Mouse (Mus musculus): ENCODE measurements around the gene Psme2.
A peak's percentile ranks its signal among the peaks of the same experiment; 100 is the strongest.

The Psme2 gene

DNA sequence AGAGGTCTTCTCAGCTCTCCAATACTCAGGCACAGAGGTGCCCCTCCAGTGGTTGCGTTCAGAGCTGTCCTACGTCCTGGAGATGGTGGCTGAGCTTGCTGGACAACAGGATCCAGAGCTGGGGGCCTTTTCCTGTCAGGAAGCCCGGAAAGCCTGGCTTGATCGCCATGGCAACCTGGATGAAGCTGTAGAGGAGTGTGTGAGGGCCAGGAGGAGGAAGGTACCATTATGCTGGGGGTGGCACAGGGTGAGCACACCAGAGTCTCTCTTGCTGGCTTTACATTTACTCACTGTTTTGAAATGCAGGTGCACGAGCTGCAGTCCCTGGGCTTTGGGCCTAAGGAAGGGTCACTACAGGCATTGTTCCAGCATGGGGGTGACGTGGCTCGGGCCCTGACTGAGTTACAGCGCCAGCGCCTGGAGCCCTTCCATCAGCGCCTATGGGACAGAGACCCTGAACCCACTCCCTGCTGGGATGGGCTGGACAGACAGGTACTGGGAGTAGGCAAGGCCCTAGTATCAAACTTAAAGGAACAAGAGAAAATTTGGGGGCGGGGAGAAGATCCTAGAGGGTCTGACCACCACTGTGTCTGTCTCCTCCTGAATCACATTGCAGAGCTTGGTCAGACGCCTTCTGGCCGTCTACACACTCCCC is 5.2 kb upstream of the Psme2 start:
- DNase-seq (ENCODE audit: low spot score) = no peak

DNA sequence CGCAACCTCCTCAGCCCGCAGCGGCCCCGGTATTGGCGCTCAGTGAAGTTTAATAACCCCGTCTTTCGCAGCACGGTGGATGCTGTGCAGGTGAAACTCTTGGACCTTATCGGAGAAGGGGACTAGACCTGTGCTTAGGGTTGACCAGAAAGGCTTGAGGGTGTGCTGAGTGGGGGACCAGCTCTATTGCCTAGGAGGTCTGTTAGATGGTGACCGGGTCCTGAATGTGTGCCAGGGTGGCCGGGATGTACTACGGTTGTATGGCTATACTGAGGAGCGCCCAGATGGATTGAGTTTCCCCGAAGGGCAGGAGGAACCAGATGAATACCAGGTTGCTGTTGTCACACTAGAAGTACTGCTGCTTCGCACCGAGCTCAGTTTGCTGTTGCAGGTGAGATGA is 1.3 kb upstream of the Psme2 start:
- no peak for DNase-seq (ENCODE audit: low spot score)

DNA sequence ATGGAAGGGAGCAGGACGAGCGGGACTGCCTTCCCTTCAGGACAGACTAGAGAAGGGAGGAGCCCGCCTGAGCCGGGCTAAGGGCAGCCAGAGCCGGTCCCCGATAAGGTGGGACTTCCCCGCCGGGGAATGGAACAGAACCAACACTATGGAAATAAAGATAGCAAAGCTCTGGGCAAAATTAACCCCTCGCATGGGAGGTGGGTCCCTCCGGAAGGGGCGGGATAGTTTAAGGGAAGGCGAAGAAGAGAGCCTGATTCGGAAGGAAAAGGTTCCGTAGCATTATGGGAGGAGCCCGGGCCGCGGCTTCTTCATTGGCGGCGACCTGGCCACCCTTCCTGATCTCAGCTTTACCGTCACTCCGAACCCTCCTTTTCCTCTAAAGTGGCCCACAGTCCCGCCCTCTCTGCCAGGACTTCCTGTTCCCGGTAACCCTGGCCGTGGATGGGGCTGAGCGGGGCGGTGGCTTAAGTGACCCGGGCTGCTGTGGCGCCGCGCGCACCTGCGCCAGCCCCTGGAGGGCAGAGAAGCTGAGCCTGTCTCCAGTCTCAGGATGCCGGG is 498 bp upstream of the Psme2 start, which contains the start of gene Rnf31:
TSS of gene Rnf31 (plus strand) at position 378 of the 561 bp plus-strand sequence.
- DNase-seq (ENCODE audit: low spot score) = peak; percentile 86

DNA sequence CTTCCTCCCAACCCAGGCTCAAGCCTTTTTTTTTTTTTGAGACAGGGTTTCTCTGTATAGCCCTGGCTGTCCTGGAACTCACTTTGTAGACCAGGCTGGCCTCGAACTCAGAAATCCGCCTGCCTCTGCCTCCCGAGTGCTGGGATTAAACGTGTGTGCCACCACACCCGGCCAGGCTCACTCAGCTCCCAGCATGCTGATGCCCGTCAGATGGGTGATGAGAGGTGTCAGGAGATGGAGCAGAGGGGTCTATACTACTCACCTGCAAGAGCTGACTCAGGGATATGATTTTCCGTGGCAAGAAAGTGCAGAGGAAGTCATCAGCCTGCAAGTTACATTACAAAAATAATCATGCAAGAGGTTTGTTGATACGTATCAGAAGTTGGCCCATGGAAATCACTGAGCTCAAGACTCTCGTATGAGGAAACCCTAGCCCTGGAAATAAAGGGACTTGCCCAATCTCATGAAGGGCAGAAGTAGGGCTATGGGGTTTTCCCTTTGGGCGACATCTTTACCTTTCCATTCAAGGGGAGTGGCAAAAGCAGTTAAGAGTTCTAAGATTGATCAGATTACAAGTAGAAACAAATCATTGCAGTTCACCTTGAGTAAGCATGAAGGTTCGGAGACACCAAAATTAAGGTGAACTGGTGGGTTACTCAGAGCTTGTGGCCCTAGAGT is 1.0 kb downstream of the Psme2 start:
- DNase-seq (ENCODE audit: low spot score) = no peak

DNA sequence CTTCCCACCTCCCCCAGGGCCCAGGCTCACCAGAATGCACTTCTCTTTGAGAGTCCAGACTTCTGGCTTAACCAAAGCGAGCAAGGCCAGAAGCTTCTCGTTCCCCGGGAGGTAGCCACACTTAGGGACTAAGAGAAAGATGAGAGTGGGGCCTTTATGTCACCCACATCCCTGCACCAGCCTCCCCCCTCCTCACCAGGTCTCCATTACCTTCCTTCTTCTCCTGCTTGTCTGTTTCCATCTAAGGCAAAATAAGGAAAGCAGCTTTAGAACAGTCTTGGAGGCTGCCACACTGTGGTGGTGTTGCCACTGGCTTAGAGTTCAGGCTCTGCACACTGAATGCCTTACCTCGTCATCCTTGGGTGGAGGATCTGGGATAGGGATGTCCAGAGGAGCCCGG is 1.6 kb downstream of the Psme2 start:
- DNase-seq (ENCODE audit: low spot score) = no peak

DNA sequence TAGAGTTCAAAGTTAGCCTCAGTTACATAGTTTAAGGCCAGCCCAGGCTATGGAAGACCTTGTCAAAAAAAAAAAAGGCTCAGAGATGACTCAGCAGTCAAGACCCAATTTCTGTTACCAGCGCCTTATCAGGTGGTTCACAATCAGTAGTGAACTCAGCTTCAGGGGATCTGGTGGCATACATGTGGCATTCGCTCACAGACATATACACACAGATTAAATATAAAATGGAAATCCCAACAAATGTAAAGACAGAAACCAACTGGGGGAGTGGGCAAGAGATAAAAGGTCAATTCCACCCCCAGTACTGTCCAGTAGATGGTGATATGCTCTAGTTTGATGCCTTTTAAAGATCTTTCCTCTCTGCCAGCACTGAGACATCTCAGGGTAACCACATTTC is 4.8 kb downstream of the Psme2 start:
- DNase-seq (ENCODE audit: low spot score) = no peak

DNA sequence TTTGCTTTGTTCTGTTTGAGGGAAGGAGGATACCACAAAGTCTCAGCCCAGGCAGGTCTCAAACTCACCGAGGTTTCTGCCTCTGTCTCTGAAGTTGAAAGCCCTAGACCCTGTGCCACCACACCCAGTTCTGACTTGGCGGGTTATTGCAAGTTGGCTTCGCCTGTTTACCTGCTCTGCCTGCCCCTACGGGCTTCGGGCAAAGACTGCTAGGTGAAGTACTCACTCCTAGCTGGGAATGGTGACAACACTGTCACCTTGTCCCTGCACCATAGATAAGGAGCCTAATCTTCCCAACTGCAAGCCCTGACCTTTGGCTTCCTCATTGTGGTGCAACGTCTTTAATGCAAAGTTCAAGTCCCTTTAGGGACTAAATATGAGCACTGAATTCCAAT is 5.3 kb downstream of the Psme2 start:
- DNase-seq (ENCODE audit: low spot score) = no peak

DNA sequence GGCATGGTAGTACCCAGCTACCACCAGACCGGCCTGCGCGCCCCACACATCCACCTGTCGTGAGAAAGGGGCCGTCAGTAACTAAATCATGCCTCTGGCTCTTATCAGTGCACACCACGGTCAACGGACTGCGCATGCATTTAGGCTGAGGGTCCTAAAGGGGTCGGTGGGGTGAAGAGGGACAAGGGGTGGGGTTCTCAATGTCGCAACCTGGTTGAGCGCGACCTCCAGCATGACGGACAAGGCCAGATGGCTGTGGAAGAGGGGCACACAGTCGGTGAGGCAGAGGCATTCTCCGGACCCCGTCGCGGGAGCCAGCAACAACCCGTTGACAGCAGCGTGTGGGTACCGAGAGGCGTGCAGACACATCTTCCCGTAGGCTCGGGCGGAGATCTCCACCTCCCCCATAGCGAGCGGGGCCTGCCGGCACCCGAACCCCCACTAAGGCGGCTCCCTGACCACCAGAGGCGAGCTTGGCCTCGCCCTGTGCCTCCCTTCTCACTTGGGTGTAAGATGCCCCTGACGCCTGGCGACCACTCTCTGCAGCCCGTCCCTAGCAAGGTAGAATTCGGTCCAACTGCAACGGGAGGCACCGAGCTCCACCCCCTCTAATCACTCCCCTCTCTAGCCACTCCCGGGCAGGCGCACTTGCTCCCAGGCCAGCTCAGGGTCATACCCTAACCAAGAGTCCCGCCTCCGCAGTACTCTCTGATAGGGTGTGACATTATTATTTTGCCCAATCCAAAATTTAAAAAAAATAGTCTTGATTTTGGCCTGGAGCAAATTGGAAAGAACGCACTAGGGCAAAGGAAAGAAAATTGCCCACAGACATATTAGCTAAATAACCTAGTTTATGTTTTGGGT is 6.0 kb downstream of the Psme2 start, which contains the start of gene Emc9:
TSS of gene Emc9 (minus strand) at position 601 of the 864 bp plus-strand sequence.
- DNase-seq (ENCODE audit: low spot score) = no peak

DNA sequence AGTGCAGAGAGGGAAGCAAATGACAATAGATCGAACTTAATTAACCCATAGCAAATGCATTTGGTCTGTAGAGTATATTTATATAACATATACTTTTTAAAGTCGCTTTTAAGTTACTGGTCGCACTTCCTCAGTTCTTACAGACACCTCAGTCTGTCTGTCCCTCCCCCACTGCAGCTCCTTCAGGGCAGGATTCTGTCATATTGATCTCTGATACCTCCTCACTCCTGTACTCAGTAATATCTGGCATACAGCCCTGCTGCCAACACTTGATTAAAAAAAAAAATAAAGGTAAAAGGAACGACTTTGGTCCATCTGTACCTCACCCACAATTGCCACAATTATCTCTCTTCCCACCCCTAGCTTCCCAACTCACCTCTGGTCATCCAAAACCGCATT is 6.6 kb downstream of the Psme2 start:
- no peak for DNase-seq (ENCODE audit: low spot score)

DNA sequence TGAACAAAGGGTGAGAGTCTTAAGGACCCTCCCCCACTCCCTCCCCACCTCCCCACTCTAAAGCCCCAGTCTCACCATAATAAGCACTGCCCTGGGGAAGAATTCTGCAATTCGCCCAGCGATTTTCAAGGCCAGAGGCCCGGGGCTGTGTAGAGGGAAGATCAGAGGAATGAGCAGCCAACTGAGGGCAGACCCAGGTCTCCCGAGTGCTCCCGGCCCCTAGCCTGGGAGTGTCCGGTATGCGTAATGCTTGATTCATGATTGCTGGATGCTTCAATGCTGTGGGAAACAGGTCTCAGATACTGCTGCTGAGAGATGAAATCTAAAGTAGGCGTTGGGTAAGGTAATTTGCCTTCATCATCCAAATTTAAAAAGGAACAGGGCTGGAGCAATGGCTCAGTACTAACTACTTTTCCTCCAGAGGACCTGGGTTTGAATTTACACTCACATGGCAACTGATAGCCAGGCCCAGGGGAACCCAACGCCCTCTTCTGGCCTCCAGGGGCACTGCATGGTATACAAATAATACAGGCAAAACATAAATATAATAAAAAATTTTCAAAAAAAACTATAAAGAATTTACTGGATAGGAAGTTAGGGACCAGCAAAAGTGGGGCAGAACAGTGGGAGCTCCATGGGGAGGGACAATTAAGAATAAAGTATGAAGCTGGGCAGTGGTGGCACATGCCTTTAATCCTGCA is 8.8 kb downstream of the Psme2 start:
- DNase-seq (ENCODE audit: low spot score) = no peak

DNA sequence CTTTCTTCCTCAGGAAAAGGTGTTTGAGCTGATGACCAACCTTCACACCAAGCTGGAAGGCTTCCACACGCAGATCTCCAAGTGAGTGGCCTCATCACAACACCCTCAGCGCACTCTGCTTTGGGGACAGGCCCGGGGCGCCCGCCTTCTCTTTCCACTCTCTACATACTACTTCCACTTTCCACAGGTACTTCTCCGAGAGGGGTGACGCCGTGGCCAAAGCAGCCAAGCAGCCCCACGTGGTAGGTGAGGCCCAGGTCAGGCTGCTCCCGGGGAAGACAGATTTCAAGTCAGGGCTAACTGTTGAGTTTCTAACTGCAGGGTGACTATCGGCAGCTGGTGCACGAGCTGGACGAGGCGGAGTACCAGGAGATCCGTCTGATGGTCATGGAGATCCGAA is 10.2 kb downstream of the Psme2 start:
- no peak for DNase-seq (ENCODE audit: low spot score)

DNA sequence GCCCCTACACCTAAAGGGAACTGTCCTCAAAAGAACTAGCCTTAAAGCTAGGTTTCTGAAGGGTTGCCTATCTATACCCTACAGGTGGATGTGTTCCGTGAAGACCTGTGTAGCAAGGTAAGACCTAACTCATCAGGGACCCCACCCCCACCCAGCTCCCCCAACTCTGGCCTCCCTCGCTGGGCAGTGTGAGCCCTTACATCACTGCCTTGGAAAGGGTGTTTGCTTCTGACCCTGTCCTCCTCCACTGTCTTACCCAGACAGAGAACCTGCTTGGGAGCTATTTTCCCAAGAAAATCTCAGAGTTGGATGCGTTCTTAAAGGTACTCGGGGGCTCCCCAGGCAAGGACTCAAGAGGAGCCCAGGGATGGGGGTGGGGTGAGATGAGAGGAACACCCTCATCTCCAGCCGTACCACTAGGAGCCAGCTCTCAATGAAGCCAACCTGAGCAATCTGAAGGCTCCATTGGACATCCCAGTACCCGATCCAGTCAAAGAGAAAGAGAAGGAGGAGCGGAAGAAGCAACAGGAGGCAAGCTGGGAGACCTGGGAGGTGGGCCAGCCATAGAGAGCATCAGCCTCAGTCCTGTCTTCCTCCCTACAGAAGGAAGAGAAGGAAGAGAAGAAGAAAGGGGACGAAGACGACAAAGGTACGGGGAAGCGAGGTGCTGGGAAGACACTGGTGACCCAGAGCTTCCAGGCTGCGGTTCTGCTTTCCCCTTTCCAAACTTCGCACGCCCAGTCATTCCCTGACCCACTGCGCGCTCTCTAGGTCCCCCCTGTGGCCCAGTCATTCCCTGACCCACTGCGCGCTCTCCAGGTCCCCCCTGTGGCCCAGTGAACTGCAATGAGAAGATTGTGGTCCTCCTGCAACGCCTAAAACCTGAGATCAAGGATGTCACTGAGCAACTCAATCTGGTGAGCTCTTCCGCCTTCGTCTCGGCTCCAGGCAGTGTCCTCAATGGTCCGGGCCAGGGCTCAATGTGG is 11.1 kb downstream of the Psme2 start:
- DNase-seq (ENCODE audit: low spot score) = no peak

DNA sequence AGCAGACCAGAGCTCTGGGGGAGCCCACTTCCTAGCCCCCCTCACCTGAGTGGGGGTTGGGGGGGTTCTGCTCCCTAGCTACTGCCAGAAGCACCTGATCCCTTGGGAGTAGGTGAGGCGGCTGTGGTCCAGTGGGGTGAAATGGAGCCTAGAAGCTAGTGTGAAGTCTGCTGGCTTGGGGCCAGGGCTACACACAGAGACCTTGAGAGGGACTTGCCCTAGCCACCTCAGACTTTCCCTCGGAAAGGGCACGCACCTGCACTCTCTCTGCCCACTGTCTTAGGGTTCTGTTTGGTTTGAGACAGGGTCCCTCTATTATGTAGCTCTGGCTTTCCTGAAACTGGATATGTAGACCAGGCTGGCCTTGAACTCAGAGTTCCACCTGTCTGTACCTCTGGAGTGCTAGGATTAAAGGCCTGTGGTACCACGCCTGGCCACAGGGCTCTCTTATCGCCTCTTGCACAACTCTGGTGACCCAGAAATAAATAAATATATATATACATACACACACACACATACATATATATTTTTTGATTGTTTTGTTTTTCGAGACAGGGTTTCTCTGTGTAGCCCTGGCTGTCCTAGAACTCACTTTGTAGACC is 12.1 kb downstream of the Psme2 start:
- no peak for DNase-seq (ENCODE audit: low spot score)

DNA sequence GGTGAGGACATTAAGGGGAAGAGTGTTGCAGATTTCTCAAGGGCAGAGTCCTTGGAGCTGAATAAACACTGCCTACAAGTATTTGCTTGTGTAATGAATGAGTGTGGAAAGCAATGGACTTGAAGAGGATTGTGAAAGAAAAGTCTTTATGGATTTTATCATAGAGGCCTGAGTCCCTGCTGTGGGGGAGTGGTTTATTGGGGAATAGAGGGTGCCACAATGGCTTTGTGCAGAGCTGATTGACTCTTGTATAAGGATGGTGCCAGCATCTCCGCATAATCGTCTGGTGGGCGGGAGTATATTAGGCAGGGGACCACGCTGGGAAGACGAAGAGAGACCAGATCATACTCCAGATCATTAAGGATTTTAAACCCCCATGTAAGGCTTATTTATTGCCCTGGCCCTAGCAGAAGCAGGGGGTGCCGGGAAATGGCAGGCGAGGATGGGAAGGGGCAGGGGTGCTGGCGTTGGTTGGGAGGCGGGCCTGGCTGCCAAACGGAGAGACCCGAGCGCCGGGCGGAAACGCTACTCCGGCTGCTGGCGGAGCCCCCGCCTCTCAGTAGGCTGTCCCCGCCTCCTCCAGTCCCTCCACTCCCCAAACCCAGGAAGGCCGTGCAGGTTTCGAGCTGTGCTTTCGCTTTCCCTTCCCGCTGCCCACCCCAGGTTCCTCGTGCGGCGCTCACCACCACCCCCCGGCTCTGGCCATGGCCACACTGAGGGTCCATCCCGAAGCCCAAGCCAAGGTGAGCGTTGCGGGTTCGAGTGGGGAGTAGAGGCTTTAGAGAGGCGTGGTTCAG is 12.8 kb downstream of the Psme2 start, which contains the start of gene Psme1:
TSS of gene Psme1 (plus strand) at position 253 of the 797 bp plus-strand sequence.
- no peak for DNase-seq (ENCODE audit: low spot score)

DNA sequence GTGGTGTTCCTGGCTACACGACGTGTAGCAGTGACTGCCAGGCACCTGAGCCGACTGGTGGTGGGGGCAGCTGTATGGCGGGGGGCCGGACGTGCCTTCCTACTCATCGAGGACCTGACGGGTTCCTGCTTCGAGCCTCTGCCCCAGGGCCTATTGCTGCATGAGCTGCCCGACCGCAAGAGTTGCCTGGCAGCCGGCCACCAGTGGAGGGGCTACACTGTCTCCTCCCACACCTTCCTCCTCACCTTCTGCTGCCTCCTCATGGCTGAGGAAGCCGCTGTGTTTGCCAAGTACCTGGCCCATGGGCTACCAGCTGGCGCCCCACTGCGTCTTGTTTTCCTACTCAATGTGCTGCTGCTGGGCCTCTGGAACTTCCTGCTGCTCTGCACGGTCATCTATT is 14.5 kb downstream of the Psme2 start:
- DNase-seq (ENCODE audit: low spot score) = no peak

DNA sequence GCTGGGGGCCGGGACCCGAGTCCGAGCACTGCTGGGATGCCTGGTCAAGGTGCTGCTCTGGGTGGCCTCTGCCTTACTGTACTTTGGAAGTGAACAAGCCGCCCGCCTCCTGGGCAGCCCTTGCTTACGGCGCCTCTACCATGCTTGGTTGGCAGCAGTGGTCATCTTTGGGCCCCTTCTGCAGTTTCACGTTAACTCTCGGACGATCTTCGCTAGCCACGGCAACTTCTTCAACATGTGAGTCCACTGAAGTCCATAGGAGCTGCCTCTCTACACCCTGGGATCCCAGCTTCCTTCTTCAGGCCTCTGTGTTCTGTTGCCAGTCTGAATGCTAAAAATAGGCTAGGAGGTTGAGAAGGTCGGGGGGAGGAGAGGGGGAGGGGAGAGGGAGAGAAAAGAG is 15.2 kb downstream of the Psme2 start:
- no peak for DNase-seq (ENCODE audit: low spot score)

DNA sequence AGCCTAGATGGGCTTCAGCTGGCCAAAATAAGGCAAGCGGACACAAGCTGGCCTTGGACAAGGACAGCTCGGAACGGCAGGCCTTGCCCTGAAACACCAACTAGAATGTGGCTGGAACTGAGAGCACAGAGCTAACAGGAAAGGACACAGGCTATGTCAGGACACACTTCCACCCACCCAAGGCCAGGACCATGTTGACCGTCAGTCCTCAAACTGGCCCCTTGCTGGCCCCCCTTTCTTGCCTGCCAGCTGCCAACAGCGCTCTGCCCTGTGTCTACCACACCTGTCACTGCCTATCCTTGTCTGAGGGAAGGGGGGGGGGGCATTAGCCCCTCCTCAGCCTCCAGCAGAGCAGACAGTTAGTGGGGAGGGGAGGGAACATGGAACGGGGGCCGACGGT is 15.6 kb downstream of the Psme2 start, which contains the start of gene Fitm1:
TSS of gene Fitm1 (plus strand) at position 316 of the 400 bp plus-strand sequence.
- no peak for DNase-seq (ENCODE audit: low spot score)

DNA sequence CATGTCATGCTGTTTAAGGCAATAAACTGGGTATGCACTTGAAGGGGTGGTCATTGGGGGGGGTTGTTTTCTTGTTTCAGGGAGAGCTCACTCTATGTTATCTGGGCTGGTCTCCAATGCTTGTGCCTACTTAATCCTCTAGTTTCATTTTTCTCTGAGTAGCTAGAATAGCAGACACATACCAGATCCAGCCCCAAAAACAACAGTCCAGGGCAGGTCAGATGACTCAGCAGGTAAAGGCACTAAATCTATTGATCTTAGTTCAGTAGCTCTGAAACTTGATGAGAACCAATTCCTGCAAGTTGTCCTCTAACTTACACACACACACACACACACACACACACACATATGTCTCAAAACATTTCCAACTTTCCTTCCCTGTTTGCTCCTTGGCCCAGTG is 19.2 kb downstream of the Psme2 start:
- no peak for DNase-seq (ENCODE audit: low spot score)

DNA sequence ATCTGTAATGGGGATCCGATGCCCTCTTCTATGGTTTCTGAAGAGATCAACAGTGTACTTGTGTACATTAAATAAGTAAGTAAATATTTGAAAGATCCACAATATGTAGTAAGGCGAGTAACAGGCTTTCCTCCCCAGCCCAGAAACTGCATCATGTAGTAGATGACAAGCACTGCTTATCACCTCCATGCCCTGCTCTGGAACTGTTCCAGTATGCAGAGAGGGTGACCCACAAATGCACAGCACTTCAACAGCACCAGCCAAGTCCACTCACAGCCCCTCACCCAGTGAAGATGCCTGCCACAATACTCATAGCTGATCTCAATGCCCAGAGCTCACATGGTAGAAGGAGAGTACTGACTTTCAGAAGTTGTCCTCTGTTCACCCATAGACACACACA is 20.3 kb downstream of the Psme2 start:
- DNase-seq (ENCODE audit: low spot score) = no peak
